Mouse (Mus musculus): ENCODE measurements around the gene Gm20388. TPM values are rescaled to one million over a fixed set of nuclear protein-coding genes. Genes with fewer than 3 reads are reported as not detected.

Gm20388 gene
- polyA plus RNA-seq, 1 experiment from 2014 or later, result 5.5 TPM

DNA sequence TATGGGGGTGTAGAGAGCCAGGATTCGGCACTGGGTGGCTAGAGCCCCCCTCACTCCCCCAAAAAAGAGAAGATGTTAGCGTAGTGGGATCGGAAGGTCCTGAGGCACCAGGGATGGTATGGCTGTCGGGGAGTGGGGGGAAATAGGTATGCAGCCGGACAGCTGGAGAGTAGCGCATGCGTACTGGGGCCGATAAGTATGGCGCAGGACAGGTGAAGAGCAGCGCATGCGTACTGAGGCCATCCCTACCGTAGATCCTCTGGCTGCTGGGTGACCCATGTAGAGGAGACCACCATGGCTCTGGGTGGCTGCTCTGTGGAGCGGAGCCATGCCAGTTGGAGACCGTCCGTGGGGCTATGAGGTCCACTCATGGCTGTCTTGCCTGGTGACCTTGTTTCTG lies 585.8 kb downstream of the Gm20388 start:
- 96% methylated on average over 15 of the region's 15 CpGs for WGBS
- no peaks in the 10 kb centered on the region for H3K9me3 ChIP-seq

DNA sequence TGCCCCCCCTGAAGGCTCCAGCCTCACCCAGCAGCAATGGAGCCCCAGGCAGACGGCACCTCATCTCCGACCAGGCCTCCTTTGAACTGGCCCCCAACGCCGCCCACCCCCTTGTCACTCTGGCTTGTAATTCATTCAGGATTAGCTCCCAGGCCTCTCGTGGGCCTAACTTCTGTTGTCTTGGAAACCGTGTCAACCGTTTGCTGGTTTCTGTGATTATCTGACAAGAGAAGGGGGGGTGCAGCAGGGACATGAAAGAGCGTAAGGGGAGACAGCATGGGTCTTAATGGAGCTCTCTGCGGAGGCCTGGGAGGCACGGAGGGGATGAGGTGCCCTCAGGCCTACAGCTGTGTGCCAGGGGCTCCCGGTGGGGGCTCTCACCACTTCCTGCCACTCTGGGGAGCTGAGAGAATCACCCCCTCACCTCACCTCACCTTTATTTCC lies 586.9 kb downstream of the Gm20388 start:
- Histone ChIP-seq H3K4me2 (peak overlapping the region; percentile 11; the same call in 1 of the 2 replicates), H3K9me3 (no peaks in the 10 kb centered on the region), H3K4me1 (peaks cover 84% of the 10 kb centered on the region), H3K4me3 (no peak overlapping the region), H3K27me3 (no peaks in the 10 kb centered on the region), H3K9ac (no peak overlapping the region), H3K27ac (peak overlapping the region; percentile 7; the same call in 1 of the 2 replicates), H3K36me3 (no peaks in the 10 kb centered on the region)
- WGBS, result 38% methylated on average over 11 of the region's 11 CpGs
- no peak for ATAC-seq (ENCODE audit: borderline replicate concordance, extremely low read depth, low FRiP score, low TSS enrichment)

More for the DNA sequence above, 585.8 kb downstream of the Gm20388 start:
- no peak for ATAC-seq (ENCODE audit: borderline replicate concordance, extremely low read depth, low FRiP score, low TSS enrichment)
- no peaks in the 10 kb centered on the region for H3K27me3 ChIP-seq
- no peak overlapping the region for H3K9ac ChIP-seq
- H3K36me3 ChIP-seq, result no peaks in the 10 kb centered on the region
- no peak overlapping the region for H3K4me2 ChIP-seq
- H3K4me3 ChIP-seq, result no peak overlapping the region
- H3K4me1 ChIP-seq, result peaks cover 90% of the 10 kb centered on the region
- H3K27ac ChIP-seq, result no peak overlapping the region

DNA sequence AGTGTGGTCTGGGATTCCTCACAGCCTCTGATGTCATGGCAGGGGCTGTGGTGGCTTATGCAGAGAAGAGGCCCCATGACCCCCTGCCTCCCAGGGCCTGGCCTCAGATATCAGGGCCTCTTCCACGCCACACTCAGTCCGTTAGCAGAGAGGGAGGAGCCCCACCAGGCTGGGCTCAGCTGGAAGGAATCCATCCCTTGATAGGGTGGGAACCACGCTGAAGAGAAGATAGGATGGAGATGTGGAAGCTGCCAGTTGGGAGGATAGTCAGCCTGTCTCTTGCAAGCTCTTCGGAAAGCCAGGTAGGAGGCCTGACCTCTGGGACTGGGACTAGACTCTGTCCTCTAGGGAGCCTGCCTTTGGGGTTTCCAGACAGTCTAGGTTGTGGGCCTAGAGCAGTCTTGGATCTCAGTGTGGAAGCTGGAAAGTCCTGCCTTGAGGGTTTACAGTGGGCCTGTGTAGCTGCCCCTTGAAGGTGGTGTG lies 587.7 kb downstream of the Gm20388 start:
- no peak overlapping the region for H3K4me3 ChIP-seq

DNA sequence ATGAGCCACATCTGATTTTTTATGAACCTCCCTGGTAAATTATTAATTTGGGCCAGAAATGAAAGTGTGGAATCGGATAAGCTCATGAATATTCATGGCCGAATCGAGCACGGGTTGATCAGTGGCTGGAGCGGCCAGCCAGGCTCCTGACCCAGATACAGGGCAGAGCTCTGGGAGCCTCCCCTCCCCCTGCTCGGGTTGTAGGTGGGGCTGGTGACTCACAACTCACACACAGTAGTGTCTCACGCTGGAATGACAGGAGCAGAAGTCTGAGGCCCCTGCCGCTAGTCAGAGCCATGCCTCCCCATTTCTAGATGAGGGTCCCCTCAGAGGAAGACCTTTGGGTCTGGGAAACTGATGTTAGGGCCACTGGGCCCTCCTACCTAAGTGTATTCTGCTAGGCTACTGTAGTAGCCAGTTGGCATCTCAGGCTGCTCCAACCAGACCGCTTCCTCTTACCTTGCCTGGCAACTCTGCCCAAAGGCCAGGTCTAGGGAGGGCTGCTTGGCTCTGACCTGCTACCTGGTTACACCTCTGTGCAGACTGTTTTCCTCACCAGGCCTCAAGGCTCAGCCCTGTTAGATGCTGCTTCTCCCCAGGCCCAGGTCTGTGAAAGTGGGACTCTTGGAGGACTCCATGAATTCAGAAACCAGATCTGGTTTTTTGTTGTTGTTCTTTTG lies 588.4 kb downstream of the Gm20388 start:
- ATAC-seq (ENCODE audit: borderline replicate concordance, extremely low read depth, low FRiP score, low TSS enrichment), result no peak
- no peaks in the 10 kb centered on the region for H3K9me3 ChIP-seq
- 0 out of 2 replicates have a peak overlapping the region, but pooled peaks have one; percentile 22 for H3K27ac ChIP-seq
- no peak overlapping the region for H3K9ac ChIP-seq
- 29% methylated on average over 9 of the region's 9 CpGs for WGBS
- no peak overlapping the region for H3K4me2 ChIP-seq
- no peaks in the 10 kb centered on the region for H3K36me3 ChIP-seq
- no peak overlapping the region for H3K4me3 ChIP-seq
- H3K4me1 ChIP-seq, result peaks cover 84% of the 10 kb centered on the region
- no peaks in the 10 kb centered on the region for H3K27me3 ChIP-seq

More for the DNA sequence above, 587.7 kb downstream of the Gm20388 start:
- ATAC-seq (ENCODE audit: borderline replicate concordance, extremely low read depth, low FRiP score, low TSS enrichment), result no peak; the same call in 1 of the 2 replicates
- Histone ChIP-seq H3K36me3 (no peaks in the 10 kb centered on the region), H3K27ac (0 out of 2 replicates have a peak overlapping the region, but pooled peaks have one; percentile 22), H3K9me3 (no peaks in the 10 kb centered on the region), H3K4me2 (0 out of 2 replicates have a peak overlapping the region, but pooled peaks have one; percentile 11), H3K9ac (no peak overlapping the region), H3K27me3 (no peaks in the 10 kb centered on the region), H3K4me1 (peaks cover 84% of the 10 kb centered on the region)
- 18% methylated on average over 4 of the region's 4 CpGs for WGBS

DNA sequence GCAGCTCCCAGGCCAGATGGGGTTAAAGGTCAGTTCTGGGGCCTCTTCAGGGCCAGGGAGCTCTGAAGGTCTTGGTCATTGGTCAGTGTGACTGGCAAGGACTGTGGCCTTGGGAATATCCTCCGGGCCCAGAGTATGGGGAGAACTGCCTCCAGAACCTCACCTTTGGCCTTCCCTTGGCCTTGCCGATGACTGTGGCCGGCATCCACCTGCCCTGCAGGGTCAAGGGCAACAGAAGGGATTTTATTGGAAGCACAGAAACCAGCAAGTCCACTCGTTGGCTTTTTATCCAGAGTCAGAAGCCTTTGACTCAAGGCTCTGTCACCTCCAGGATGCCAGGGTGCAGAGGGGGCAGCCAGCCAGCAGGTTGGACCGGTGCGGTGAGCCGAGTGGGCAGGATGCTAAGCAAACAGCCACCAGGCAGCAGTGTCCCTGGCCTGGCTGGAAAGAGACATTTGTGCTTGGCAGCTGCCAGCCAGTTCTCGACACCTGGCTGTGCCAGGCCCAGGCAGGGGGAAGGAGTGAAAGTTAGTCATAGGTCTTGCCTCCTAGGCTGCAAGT lies 590.1 kb downstream of the Gm20388 start:
- Histone ChIP-seq H3K27me3 (no peaks in the 10 kb centered on the region), H3K9ac (no peak overlapping the region), H3K36me3 (no peaks in the 10 kb centered on the region), H3K4me1 (peaks cover 85% of the 10 kb centered on the region), H3K27ac (peak overlapping the region; percentile 37; the same call in 1 of the 2 replicates), H3K4me3 (no peak overlapping the region), H3K4me2 (no peak overlapping the region), H3K9me3 (no peaks in the 10 kb centered on the region)
- 64% methylated on average over 8 of the region's 8 CpGs for WGBS
- no peak for ATAC-seq (ENCODE audit: borderline replicate concordance, extremely low read depth, low FRiP score, low TSS enrichment)

DNA sequence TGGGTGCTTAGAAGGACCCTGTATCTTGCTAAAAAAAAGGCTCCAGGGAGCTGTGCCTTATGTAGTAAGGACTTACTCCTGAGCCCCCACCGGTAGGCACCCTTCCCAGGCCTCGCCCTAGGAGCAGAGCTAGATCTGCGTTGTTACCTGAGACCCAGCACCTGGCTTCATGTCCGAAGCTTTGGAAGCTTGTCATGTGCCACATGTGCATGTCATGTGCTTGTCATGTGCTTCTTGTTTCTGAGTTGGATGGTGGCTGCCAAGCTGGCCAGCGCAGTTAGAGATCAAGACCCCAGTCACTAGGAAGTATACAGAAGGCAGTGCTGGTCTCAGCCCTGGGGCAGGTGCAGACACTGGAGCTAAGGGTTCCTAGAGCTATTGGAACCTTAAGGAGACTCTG lies 590.8 kb downstream of the Gm20388 start:
- ATAC-seq (ENCODE audit: borderline replicate concordance, extremely low read depth, low FRiP score, low TSS enrichment), result no peak
- Histone ChIP-seq H3K27ac (peak overlapping the region; percentile 37; the same call in 1 of the 2 replicates), H3K4me2 (no peak overlapping the region), H3K9me3 (no peaks in the 10 kb centered on the region), H3K9ac (no peak overlapping the region), H3K27me3 (no peaks in the 10 kb centered on the region), H3K4me1 (peaks cover 91% of the 10 kb centered on the region), H3K36me3 (no peaks in the 10 kb centered on the region), H3K4me3 (no peak overlapping the region)
- 86% methylated on average over 5 of the region's 5 CpGs for WGBS

DNA sequence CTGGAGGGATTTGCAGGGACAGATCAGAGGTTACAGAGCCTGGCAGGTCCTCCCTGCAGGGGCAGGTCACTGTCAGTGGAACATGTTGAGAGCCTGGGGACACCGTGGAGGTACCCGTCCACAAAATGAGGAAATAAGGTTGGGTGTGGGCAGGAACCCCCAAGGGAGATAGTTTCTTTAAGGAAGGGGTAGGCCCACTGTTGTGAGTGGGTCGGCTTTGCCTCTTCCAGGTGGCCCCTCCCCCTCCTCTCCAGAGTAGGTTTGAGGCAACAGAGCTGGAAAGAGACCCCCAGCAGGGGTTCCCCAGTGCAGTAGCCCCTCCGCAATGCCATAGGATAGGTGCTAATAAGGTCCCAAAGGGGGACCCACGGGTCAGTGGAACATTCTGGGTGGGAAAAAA lies 591.8 kb downstream of the Gm20388 start:
- WGBS, result 47% methylated on average over 5 of the region's 5 CpGs
- no peak for ATAC-seq (ENCODE audit: borderline replicate concordance, extremely low read depth, low FRiP score, low TSS enrichment)
- H3K9me3 ChIP-seq, result no peaks in the 10 kb centered on the region
- H3K27me3 ChIP-seq, result no peaks in the 10 kb centered on the region
- H3K27ac ChIP-seq, result no peak overlapping the region
- H3K4me2 ChIP-seq, result no peak overlapping the region
- H3K36me3 ChIP-seq, result no peaks in the 10 kb centered on the region
- H3K9ac ChIP-seq, result no peak overlapping the region
- no peak overlapping the region for H3K4me3 ChIP-seq
- peaks cover 85% of the 10 kb centered on the region for H3K4me1 ChIP-seq

DNA sequence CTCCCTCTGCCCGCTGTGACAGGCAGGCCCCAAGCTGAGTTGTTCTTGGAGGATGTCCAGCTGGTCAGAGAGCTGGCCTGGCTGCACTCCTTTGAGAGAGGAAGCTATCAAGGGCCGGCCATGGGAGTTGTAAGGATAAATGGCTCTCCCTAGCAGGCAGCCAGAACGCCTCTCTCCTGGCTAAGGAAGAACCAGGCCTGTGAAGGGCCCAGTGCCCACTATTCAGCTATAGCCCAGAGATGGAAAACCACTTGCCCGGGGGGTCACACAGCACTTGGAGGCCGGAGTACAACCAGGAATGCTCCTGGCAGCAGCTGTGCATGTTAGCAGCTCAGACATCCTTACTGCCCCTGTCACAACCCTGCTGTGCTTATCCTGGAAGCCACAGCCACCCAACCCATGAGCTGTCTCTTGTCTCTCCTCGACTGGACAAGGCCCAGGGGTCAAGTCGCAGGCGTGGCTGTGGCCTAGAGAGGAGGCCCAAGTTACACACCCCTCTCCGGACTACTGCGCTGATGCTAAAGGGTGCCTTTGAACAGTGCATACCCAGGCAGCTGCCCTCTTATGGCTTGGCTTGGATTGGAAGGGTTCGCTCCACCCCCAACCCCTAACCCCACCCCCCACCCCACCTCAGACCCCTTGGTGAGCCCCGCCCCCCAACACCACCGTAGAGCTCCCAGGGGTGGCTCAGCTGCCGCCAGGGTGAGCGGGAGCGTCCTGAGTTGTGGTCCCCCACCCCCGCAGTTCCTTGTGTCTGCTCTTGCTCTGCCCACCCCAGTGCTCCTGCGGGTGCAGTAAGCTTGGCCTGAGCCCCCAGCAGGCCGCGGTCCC lies 593.8 kb downstream of the Gm20388 start:
- H3K27ac ChIP-seq, result peak overlapping the region; percentile 71
- ATAC-seq (ENCODE audit: borderline replicate concordance, extremely low read depth, low FRiP score, low TSS enrichment), result peak; percentile 27; the same call in 1 of the 2 replicates
- WGBS, result 10% methylated on average over 19 of the region's 20 CpGs
- H3K27me3 ChIP-seq, result no peaks in the 10 kb centered on the region
- no peaks in the 10 kb centered on the region for H3K36me3 ChIP-seq
- H3K9me3 ChIP-seq, result no peaks in the 10 kb centered on the region
- H3K4me1 ChIP-seq, result peaks cover 78% of the 10 kb centered on the region
- peak overlapping the region; percentile 19 for H3K4me3 ChIP-seq
- H3K9ac ChIP-seq, result no peak overlapping the region
- peak overlapping the region; percentile 54 for H3K4me2 ChIP-seq

DNA sequence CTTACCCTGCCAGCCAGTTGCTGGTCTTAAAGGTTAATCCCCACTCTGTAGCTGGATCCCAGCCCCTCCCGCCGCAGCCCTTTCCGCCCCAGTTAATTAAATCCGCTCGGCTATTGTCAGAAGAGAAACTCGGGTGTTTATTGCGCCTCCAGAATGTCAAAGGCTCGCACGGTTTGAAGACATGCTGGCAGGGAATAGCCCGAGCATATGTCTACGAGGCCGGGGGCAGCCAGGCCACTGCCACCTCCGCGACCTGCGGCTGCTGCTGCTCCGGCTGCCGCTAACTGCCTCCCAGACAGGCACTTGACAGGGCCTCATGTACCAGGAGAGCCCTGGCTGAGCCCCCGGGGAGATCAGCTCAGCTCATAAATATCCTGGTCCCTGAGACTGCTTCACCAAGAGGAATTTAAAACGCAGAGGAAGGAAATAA lies 594.5 kb downstream of the Gm20388 start:
- Histone ChIP-seq H3K9ac (no peak overlapping the region), H3K4me3 (peak overlapping the region; percentile 19), H3K27me3 (no peaks in the 10 kb centered on the region), H3K36me3 (no peaks in the 10 kb centered on the region), H3K27ac (peak overlapping the region; percentile 71), H3K4me1 (peaks cover 81% of the 10 kb centered on the region), H3K9me3 (no peaks in the 10 kb centered on the region), H3K4me2 (peak overlapping the region; percentile 54)
- ATAC-seq (ENCODE audit: borderline replicate concordance, extremely low read depth, low FRiP score, low TSS enrichment), result no peak
- 3% methylated on average over 19 of the region's 19 CpGs for WGBS

DNA sequence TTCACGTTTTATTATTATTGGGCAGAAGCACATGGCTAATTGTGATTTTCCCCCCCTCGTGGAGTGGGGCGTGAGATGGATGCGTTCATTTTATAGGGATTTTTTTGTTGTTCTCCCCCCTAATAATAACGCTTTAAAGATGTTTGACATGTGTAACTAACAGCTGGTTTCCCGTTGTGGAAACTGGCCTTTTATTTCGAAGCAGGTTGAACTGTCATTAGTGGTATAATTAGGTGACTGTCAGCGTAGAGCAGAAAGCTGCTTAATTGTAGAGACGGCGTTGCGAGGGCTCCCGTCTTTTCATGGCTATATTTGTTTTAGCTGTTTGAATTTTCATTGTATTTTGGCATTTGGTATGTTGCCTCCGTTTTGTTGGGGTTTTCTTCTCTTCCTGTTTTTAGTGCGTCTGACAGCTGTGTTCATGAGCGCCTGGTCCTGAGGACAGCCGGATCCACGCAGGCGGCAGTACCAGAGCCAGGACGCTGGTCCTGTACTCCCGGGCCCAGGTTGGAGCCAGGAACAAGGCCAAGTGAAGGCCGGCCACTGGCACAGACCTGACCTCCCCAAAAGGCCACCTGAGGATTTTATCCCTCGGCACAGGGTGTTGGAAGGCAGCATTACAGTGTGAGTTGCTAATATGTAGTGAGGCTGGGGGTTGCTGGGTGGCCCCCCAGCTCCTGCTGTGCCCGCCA lies 595.1 kb downstream of the Gm20388 start:
- Histone ChIP-seq H3K9me3 (no peaks in the 10 kb centered on the region), H3K27ac (peak overlapping the region; percentile 18; the same call in 1 of the 2 replicates), H3K9ac (no peak overlapping the region), H3K36me3 (no peaks in the 10 kb centered on the region), H3K4me1 (peaks cover 79% of the 10 kb centered on the region), H3K4me2 (peak overlapping the region; percentile 54; the same call in 1 of the 2 replicates), H3K27me3 (no peaks in the 10 kb centered on the region), H3K4me3 (no peak overlapping the region)
- no peak for ATAC-seq (ENCODE audit: borderline replicate concordance, extremely low read depth, low FRiP score, low TSS enrichment)
- 36% methylated on average over 23 of the region's 23 CpGs for WGBS

DNA sequence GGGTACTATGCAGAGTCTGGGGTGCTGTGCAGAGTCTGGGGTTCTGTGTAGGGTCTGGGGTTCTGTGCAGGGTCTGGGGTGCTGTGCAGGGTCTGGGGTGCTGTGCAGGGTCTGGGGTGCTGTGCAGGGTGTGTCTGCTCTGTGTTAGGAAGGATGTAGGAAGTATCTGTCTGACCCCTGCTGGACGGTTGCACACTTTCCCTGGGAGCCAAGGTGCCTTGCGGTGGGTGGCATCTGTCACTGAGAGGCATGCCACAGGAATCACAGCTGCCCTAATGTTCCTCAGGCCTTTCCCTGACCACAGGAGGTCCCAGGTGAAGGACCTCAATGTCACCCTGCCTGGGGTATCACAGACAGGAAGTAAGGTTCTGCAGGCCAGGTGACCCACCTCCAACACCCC lies 595.9 kb downstream of the Gm20388 start:
- no peaks in the 10 kb centered on the region for H3K9me3 ChIP-seq
- no peak overlapping the region for H3K4me3 ChIP-seq
- no peak overlapping the region for H3K9ac ChIP-seq
- H3K27me3 ChIP-seq, result no peaks in the 10 kb centered on the region
- 0 out of 2 replicates have a peak overlapping the region, but pooled peaks have one; percentile 18 for H3K27ac ChIP-seq
- peaks cover 79% of the 10 kb centered on the region for H3K4me1 ChIP-seq
- 72% methylated on average over 2 of the region's 2 CpGs for WGBS
- H3K4me2 ChIP-seq, result no peak overlapping the region
- H3K36me3 ChIP-seq, result no peaks in the 10 kb centered on the region
- ATAC-seq (ENCODE audit: borderline replicate concordance, extremely low read depth, low FRiP score, low TSS enrichment), result no peak

Data from lung, embryonic 15.5 days (tissue).